Mouse (Mus musculus): Measurements from ENCODE around the gene Atxn2.

- TF ChIP-seq CTCF (conservative IDR thresholded peaks at IDR 0.05; ENCODE audit: insufficient read depth, insufficient read length, low read depth, low read length) (no peak), POLR2A (IDR thresholded peaks at IDR 0.05; ENCODE audit: low read depth, low read length) (no peak)
These were observed 147.3 kb downstream of the Atxn2 start for GRCm38 (mm10) chr5:121858427-121858826.

Data from kidney, adult 2 months (tissue).